Mouse (Mus musculus): Measurements from ENCODE around the gene Ldha. TPM values are rescaled to one million over a fixed set of nuclear protein-coding genes. Genes with fewer than 3 reads are reported as not detected.

Ldha gene
- total RNA-seq, 1 experiment from 2014 or later = 283 TPM

DNA sequence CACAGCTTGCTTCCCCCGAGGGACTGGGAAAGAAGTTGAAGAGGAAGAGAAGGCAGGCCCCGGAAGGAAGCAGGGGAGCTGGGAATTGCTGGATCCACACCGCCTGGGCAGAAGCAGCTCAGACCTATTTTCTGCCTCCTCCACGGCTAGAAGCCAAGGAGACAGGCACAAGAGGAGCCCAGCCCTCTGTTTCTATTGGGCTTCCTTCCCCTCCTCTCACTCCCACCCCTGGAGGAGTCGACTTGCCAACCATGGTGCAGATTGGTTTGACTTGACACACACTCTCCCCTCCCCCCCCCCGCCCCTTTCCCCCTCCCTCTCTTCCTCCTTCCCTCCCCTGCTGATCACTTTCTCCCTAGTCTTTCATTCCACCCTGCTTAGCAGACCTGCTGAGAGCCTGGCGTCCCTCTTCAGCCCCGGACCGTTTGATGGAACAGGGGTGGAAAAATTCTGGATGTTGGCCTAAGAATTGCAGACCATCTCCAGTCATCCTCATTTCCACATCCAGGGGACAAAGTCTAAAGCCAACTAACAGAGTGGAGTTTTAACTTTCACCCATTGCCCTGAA is 3.1 kb upstream of the Ldha start:
- no peak for DNase-seq

DNA sequence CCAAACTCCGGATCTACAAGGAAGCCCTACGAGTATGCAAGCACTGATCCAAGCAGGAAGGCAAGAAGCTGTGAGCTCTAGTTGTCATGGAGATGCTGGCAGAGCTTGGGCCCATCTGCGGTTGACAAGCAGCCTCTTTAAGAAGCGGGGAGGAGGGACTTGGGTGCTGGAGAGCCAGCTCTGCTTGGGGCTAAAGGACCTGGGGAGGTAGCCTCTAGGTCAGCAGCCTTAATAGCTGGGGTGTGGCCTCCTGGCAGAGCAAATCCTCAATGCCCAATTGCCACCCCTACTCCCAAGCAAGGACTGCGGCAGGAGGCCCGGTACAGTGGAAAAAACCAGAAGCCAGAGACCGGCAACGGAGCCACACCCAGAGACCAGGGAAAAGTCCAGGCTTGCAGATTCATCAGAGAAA is 2.4 kb upstream of the Ldha start:
- DNase-seq = peak; percentile 53

DNA sequence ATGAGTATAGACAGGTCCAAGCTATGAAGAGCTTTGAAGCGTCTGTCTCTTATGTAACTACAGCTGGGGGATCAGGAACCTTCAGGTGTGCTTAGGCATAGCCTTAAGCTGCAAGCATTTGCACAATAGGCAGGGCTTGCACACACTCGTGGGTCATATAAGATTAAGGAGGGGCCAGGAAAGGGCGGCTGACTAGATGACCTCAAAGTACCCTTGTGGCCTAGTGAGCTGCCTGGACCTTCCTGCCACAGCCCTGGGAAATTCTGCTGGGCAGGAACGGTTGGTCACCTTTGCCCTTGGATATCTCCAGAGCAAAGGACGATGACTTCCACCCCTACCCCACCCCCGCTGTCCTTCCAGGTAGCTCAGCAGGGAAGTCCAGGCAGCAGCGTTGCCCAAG is 1.8 kb upstream of the Ldha start:
- DNase-seq = no peak

DNA sequence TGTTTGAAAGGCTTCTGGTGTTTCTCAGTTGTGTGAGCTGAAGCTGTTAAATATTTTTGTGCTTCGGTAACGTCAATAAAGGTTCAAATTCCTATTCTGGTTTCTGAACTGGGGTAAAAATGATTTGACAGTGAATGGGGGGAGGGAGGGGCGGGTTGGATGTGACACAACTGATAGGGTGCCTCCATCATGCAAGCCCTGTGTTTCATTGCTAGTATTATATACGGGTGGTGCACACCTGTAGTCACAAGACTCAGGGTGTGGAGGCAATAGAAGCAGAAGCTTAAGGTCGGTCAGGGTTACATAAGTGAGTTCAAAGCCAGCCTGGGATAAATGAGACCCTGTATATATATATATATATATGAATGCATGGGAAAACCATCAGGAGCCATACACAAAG is 1.4 kb upstream of the Ldha start:
- no peak for DNase-seq

DNA sequence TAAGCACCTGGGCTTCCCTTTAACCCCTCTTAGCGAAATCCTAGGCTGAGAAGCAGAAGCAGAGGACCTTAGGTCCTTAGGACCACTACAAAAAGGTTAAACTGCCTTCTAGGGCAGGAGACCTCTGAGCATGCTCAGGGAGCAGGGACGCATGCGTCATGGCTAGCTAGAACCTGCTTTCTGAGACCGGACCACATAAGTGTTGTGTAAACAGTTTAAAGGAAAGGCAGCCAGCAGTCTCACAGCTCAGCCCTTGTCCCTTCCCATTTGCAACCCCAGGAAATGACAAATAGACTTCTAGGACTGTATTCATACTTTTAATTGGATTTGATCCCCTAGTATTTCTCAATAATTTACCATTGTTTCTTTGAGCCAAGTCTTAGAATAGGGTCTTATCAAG is 949 bp upstream of the Ldha start:
- no peak for DNase-seq

DNA sequence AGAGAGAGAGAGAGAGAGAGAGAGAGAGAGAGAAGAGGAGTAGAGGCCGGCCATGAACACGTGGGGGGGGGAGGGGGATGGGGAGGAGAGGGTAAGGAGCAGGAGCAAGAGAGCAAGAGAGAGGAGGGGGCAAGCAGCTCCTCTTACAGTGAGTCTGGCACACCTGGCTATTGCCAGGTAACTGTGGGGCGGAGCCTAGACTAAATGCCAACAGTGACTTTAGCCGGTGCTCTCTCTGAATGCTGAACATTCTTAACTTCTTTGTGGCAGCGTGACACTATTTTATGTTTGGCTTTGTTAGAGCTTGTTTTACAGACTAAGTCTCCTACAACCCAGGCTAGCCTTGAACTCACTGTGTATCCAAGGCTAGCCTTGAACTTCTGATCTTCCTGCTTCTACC is 1.0 kb downstream of the Ldha start:
- DNase-seq = no peak

DNA sequence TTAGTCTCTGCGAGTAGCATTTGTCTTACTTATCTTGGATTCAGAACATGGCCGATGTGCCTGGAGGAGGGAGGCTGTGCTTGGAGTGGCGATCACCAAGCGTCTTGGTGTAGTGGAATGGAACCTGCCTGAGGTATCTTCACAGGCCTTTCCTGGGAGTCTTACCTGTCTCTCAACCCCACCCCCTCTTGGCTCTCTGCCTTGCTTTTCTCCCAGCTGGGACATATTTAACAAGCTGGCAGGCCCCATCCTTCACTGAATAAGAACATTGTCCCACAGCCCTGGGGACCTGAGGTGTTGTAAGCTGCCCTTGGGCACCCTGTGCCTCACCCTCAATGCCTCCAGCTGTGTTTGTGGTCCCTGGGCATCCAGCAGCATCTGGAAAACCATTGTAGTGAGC is 2.3 kb downstream of the Ldha start:
- no peak for DNase-seq

DNA sequence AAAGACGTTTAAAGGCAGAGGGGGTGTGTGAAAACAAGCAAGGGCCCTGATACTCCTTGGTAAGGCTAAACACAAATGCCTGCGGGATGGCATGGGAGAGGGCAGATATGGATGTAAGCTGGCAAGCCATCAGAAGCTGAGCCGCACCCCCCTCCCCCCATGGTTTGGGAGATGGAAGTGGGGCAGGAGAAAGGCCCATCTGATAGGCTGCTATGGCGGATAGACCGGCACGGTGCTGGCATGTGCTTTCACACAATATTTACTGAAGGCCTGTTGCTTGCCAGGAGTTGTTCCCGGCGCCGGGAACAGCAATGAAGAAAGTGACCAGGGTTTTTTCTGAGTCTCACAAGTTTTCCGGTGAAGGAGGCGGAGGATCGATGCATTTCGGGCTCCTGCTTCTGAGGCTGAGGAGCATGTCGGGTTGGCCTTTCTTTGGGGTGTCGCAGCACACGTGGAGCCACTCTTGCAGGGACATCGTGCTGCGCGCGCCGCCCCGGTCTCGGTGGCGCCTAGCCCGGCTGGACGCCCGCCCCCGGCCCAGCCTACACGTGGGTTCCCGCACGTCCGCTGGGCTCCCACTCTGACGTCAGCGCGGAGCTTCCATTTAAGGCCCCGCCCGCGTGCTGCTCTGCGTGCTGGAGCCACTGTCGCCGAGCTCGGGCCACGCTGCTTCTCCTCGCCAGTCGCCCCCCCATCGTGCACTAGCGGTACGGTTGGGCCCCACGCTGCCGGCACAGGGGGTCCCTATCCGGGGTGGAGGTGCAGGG is 4.1 kb downstream of the Ldha start:
- peak; percentile 98 for DNase-seq

DNA sequence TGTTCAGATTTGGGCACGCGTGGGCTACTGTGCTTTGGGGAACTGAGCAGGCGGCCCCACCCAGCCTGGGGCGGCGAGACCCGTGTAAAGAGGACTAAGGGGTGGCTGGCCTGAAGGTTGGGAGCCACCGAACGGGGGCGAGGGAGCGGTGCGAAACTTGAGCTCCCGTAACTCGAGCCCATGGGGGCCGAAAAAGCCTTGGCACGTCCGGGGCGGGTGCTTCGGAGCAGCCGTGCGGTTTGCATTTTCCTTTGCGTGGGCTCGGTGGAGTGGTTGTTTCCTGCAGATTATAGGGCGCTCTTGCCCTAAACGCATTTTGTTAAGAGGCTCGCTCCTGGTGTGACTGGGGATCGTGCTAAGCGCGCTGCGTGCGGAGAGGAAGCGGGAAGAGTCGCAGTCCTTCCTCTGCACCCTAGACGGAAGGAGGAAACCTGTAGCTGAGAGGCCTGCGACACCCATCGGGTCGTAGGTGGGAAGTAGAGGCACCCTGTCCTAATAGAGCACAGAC is 4.8 kb downstream of the Ldha start:
- DNase-seq = no peak

DNA sequence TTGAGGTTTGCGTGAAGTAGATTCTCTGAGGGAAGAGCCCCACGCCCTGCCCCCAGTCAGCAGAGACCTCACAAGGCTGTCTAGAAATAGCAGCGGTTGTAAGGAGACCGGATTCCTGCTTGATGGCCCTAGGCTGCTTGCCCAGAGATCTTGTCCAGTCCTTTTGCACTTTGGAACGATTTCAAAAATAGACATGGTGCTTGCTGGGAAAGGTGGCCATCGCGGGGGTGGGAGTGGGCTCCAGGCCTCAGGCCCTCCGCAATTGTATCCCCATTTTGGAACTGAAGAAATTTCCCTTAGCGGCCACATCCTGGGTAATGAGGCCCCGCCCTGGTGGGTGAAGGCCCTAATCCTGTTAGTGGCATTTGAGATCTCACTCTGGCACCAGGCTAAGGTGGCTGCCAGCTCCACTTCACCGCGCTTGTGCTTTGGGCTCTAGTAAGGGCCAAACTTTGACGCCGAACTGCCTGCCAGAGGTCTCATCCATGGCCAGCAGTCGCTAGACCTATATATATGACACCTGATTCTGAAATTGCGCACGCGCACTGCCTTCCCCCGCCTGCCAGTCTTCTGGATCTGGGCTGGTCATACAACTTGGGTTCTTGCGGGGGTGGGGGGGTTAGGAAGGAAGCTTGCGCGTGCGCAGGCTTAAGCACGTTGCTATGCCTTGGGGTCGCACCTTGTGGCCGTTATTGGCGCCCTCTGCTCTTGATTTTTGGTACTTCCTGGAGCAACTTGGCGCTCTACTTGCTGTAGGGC is 5.4 kb downstream of the Ldha start:
- peak; percentile 52 for DNase-seq

DNA sequence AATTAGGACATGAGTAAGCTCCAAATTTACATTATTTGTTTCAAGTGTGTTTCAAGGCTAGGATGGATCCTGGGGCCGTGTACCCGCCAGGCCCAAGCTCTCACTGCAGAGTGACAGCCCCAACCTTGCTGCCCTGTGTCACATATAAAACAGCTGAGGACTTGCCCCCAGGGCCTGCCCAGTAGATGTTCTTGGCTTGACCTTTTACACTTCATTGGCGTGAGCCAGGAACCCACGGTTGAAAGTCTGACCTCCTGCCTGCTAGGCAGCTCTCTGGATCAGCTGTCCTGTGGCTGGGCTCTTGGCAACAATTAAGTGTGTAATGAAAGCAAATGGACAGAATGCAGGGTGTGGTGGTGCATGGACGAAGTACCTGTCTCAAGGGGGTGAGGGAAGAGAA is 8.0 kb downstream of the Ldha start:
- DNase-seq = peak; percentile 18

DNA sequence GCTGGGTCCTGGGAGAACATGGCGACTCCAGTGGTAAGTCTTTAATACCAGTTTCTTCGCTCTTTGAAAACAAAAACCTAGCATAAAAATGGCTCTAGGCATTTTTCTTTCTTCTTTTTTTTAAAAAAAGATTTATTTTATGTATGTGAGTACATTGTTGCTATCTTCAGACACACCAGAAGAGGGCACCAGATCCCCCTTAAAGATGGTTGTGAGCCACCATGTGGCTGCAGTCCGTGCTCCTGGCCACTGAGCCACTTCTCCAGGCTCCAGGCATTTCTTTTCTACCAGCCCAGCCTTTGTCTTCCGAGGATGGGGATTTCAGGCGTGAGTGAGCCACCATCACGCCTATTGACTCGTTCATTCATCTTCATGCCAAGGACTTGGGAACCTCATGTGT is 9.8 kb downstream of the Ldha start:
- no peak for DNase-seq

DNA sequence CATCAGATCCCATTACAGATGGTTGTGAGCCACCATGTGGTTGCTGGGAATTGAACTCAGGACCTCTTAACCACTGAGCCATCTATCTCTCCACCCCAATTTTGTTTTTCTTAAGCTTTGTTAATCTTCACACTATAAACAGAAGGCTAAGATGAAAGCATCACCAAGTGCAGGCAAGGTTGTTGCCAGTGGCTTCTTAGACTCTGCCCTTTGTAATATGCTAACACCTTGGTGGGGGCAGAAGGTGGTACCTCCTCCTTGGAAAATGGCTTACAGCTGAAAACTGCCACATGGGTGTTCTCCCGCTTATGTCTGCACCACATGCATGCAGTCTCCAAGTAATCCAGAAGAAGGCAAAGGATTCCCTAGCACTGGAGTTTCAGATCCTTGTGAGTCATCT is 11.4 kb downstream of the Ldha start:
- no peak for DNase-seq

DNA sequence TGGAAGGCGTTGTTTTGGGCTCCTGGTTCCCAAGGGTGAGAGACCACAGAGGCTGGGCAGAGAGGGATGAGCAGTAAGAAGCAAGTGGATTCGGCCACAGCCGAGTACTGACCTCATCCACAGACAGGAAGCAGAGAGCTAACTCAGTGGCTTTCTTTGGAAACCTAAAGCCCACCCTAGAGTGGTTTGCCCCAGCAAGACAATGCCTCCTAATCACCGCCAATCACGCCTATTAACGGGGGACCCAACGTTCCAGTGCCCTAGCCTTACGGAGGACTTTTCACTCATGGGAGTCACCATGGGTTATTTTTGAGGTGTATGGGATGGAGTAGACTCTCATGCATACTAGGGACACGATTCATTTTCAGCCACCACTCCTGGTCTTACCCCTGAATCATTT is 12.1 kb downstream of the Ldha start:
- no peak for DNase-seq

DNA sequence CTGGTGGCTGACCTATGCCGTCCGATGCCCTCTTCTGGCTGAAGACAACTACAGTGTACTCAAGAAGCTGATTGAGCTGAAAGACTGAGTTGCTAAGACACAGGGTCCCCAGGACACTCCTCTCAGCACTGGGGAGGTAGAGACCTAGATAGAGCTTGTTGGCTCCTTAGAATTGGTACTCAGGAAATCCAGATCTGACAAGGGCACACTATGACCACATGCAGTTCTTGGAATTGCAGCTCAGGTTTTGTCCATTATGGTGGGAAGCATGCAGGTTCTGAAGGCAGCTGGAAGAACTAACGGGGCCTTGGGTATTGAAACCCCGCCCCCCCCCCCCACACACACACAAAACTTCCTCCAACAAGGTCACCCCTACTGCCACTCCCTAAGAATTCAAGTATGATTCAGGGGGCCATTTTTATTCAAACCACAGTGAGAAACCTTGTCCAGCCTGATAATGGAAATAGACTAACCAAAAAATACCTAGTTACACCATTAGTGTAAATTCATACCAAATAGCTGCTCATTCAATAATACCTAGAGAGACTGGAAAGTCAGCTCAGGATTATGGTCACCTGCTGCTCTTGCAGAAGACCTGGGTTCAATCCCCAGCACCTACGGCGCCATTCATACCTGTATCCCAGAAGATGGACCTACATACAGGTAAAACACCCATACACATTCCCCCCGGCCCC is 14.7 kb downstream of the Ldha start:
- no peak for DNase-seq

DNA sequence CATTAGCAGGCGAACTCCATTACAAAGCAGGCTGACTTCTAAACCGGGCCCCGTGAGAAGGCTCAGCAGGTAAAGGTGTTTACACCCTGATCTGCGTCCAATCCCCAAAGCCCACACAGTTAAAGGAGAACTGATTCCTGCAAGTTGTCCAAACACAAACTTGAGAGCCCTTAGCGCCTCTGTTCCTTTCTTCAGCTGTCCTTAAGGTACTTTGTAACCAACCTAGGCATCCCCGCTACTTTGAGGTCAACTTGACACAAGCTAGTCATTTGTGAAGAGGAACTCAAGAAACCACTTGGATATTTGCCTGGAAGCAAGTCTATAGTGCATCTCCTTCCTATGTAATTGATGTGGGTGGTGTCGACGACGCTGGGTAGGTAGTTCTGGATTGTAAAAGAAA is 16.2 kb downstream of the Ldha start:
- no peak for DNase-seq

DNA sequence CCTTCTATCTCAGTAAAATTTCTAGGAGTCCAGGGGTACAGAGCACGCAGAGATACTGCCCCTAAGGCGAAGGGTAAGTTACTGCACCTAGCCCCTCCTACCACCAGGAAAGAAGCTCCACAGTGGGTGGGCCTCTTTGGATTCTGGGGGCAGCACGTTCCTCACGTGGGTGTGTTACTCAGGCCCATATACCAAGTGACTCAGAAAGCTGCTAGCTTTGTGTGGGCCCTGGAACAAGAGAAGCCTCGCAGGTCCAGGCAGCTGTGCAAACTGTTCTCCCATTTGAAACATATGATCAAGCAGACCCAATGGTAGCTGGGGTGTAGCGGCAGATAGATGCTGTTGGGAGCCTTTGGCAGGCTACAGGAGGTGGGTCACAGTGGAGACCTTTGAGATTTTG is 17.8 kb downstream of the Ldha start:
- DNase-seq = no peak

DNA sequence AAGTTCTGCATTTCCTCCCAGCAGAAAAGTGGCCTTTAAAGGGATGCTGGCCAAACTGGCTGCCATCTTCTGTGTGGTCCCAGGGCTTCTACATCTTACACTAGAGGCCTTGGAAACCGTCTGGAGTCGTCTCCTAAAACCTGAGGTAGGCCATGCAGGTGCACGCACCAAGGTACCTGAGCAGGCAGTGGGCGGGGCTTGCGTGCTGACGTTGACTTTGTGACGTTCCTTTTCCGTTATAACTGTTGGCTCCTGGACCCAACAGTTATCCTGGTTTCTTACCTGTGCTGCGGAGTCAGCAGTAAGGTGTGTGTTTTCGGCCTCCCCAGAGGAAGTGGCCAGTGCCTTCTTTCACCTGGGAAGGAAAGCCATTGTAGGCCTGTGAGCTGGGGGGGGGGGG is 19.7 kb downstream of the Ldha start, which contains the start of gene Ldhc:
Gene Ldhc, plus strand, starts transcription at position 208 of the 400 bp plus-strand sequence.
- no peak for DNase-seq

DNA sequence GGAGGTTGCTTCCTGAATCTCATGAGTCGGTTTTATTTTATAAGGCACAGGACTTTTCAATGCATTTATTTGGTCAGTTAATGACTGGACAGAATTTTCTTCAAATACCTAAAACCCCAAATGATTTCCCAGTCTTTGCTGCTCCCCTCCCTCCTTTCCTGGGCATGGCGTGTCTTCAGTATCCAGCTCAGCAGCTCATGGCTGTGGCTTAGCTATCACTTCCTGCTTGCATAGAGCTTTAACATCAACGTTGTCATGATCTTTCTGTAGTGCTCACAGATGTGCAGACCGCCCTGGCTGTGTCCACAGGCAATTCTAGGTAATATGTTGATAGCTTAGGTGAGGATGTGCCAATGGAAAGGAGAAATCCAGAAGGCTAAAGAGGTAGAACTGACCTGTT is 30.7 kb downstream of the Ldha start:
- DNase-seq = no peak

DNA sequence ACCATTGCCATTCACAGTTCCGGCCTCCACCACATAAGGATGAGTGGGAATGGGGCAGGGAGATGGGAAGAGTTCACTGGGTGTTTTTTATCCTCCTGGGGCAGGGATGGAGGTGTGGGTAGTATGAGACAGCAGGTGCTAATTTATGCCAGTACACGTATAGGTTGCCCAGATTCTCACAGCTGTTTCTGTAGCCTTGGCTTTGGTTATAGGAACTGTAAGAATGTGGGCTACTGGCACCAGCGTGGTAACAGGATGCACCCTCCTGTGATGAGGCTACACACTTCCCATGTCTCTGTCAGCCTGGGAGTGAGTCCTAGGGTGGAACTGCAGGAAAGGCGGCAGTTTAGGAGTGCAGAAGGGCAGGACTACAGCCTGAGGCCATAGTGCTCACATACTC is 35.6 kb downstream of the Ldha start:
- DNase-seq = no peak

DNA sequence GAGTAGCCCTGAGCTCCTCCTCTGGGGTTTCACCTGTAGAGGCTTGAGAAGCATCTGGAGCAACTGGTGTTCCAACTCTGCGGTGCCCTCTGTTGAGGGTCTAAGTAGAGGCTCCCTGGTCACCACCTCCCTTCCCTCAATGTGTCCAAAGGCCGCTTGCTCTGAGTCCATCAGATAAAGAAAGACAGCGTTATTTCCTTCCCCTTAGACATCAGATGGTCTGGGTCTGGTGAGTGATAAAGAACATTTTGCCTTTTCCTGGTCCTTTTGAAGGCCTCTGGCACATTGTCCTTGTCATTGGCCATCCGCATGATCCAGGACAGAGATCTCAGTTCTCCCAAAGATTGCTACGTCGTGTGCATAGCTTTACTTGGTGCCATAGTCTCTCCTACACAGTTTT is 36.0 kb downstream of the Ldha start:
- DNase-seq = no peak

DNA sequence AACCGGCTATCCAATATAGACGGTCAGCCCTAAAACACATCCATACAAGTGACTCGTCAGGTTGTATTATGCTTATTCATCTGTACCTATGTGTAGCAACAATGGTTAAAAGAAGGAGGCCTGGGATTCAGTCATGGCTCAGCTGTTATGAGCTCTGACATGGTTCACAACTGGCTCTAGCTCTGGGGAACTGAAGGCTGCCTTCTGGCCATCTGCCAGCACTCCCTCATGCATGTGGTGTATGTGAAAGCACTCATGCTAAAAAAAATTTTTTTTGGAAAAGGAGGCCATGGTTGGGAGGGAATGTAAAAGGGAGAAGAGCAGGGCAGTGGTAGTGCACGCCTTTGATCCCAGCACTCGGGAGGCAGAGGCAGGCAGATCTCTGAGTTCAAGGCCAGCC is 38.6 kb downstream of the Ldha start:
- DNase-seq = peak; percentile 12

DNA sequence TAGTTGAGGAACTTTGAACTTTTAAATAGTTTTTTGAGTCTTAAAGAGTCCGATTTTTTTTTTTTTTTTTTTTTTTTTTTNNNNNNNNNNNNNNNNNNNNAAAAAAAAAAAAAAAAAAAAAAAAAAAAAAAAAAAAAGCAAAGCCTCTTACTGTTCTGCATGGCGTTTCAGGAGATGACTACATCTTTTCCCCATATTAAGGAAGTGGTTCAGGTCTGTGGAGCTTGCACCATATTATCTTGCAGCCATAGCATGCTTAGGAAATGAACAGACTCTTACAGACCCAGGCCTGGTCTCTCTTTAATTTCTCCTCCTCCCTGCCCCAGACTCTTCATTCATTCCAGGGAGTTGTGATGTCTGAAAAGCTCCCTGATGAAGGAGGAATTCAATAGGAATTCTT is 39.7 kb downstream of the Ldha start:
- DNase-seq = no peak

All from adrenal gland, postnatal 25 days (tissue).